Mouse (Mus musculus) forebrain, embryonic 13.5 days (tissue): ENCODE results near the gene Soga3. TPM values are rescaled to one million over a fixed set of nuclear protein-coding genes. Genes with fewer than 3 reads are reported as not detected.
A peak's percentile ranks its signal among the peaks of the same experiment; 100 is the strongest.

Experiments
- ATAC-seq: fragments of 200-750 bp; cut with Nextera tagmentation; 2 replicates; pipeline ENCODE4 v1.8.0; 2017
- H3K27ac ChIP-seq: fragments of 300-500 bp; sonication (generic); 2 replicates; pipeline ENCODE4 v1.5.1; 2015; ENCODE audit warnings: inconsistent platforms, mild to moderate bottlenecking, moderate library complexity
- H3K27me3 ChIP-seq: fragments of 300-500 bp; sonication (generic); 2 replicates; pipeline ENCODE4 v1.6.1; 2015; ENCODE audit warnings: mild to moderate bottlenecking, inconsistent platforms
- H3K36me3 ChIP-seq: fragments of 300-500 bp; sonication (generic); 2 replicates; pipeline ENCODE4 v1.6.1; 2015; ENCODE audit warnings: mild to moderate bottlenecking, inconsistent platforms; ENCODE audit not compliant: poor library complexity, severe bottlenecking
- H3K4me1 ChIP-seq: fragments of 300-500 bp; sonication (generic); 2 replicates; pipeline ENCODE4 v1.6.1; 2015; ENCODE audit warnings: inconsistent platforms
- H3K4me2 ChIP-seq: fragments of 300-500 bp; sonication (generic); 2 replicates; pipeline ENCODE4 v1.6.1; 2015; ENCODE audit warnings: inconsistent platforms, mild to moderate bottlenecking, moderate library complexity
- H3K4me3 ChIP-seq: fragments of 300-500 bp; sonication (generic); 2 replicates; pipeline ENCODE4 v1.5.1; 2015; ENCODE audit warnings: mild to moderate bottlenecking, inconsistent platforms
- H3K9ac ChIP-seq: fragments of 300-500 bp; sonication (generic); 2 replicates; pipeline ENCODE4 v1.6.1; 2015; ENCODE audit warnings: mild to moderate bottlenecking, inconsistent platforms
- H3K9me3 ChIP-seq: fragments of 300-500 bp; sonication (generic); replicated peaks from 2 replicates; pipeline ENCODE4 v1.6.1; 2016; ENCODE audit warnings: inconsistent platforms
- WGBS: fragments of 180-500 bp; shearing (Covaris S2); methylation state at CpG from one replicate; pipeline ENCODE4 v1.1.7; 2015; 5-methylcytosine and 5-hydroxymethylcytosine counted together
- polyA plus RNA-seq: library from polyadenylated mRNA; unstranded; fragments of >200 nt; fragmentation: Nextera tagmentation; extraction: Ambion mirVana; gene quantifications from 2 replicates; pipeline ENCODE4 v1.2.1, GENCODE M21; 2015

Soga3 gene
- polyA plus RNA-seq, 1 experiment from 2014 or later, result 65.3 TPM

GRCm38 (mm10) chr10:29213534-29214100 is 70.0 kb downstream of the Soga3 start:
- H3K4me2 ChIP-seq, result no peak overlapping the region
- peak; percentile 34; the same call in 1 of the 2 replicates for ATAC-seq

GRCm38 (mm10) chr10:29216957-29217356 is 73.3 kb downstream of the Soga3 start:
- no peaks in the 10 kb centered on the region for H3K9me3 ChIP-seq
- no peaks in the 10 kb centered on the region for H3K27me3 ChIP-seq
- no peak overlapping the region for H3K9ac ChIP-seq
- peaks cover 27% of the 10 kb centered on the region for H3K4me1 ChIP-seq
- WGBS, result 94% methylated on average over 1 of the region's 1 CpGs
- H3K4me3 ChIP-seq, result no peak overlapping the region
- peak; percentile 43; the same call in 1 of the 2 replicates for ATAC-seq
- H3K4me2 ChIP-seq, result no peak overlapping the region
- peaks cover 3% of the 10 kb centered on the region for H3K36me3 ChIP-seq
- H3K27ac ChIP-seq, result no peak overlapping the region

More at GRCm38 (mm10) chr10:29213534-29214100, 70.0 kb downstream of the Soga3 start:
- Histone ChIP-seq H3K9me3 (no peaks in the 10 kb centered on the region), H3K4me1 (peaks cover 42% of the 10 kb centered on the region), H3K4me3 (no peak overlapping the region), H3K27ac (no peak overlapping the region), H3K9ac (no peak overlapping the region), H3K27me3 (no peaks in the 10 kb centered on the region), H3K36me3 (0 out of 2 replicates have a peak, but pooled peaks cover 3% of the 10 kb centered on the region)
- WGBS, result 20% methylated on average over 3 of the region's 3 CpGs

DNA sequence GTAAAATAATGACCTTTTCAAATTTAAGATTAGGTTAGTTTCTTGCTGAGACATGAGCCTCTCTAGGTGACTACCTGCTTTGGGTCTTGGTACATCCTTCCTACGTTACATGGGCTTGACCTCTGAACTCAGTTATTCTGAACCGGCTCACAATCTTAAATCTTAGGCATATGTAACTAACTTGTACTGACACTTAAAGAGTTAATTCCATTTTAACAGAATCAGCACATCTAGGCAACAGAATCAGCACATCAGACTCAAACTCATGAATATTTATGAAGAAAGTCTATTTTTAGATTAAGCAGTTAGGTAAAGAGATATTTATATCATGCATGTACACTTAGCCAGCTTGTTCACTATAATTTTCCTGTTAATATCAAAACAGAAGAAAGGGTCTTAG is 73.8 kb downstream of the Soga3 start:
- Histone ChIP-seq H3K4me3 (no peak overlapping the region), H3K9ac (no peak overlapping the region), H3K4me1 (peaks cover 27% of the 10 kb centered on the region), H3K36me3 (peaks cover 8% of the 10 kb centered on the region), H3K27ac (no peak overlapping the region), H3K27me3 (no peaks in the 10 kb centered on the region), H3K4me2 (no peak overlapping the region), H3K9me3 (no peaks in the 10 kb centered on the region)
- 51% methylated on average over 2 of the region's 2 CpGs for WGBS
- ATAC-seq, result peak; percentile 80

- ATAC-seq, result no peak
These were observed 81.7 kb downstream of the Soga3 start for GRCm38 (mm10) chr10:29225329-29225728.

DNA sequence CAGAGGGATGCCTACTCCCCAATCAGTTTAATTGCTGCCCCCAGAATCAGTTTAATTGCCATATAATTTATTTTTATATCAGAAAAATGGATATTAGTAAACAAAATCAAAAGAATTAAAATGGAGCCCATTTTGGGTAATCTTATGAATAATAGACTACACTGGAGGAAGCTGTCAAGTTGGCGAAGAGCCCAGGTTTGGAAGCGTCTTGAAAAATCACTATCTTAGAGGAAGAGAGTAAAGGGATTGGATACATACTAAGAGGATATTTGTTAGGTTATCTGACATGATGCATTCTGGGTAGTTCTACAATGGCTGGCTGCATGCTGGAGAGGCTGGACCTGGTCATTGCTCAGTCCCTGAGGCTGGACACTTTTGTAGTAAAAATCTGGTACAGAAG is 87.6 kb downstream of the Soga3 start:
- Histone ChIP-seq H3K9me3 (no peaks in the 10 kb centered on the region), H3K36me3 (peaks cover 20% of the 10 kb centered on the region), H3K4me2 (no peak overlapping the region), H3K9ac (no peak overlapping the region), H3K27me3 (no peaks in the 10 kb centered on the region), H3K4me1 (no peaks in the 10 kb centered on the region), H3K27ac (no peak overlapping the region), H3K4me3 (no peak overlapping the region)
- ATAC-seq, result peak; percentile 53; the same call in 1 of the 2 replicates
- 86% methylated on average over 2 of the region's 2 CpGs for WGBS

More at GRCm38 (mm10) chr10:29225329-29225728, 81.7 kb downstream of the Soga3 start:
- 95% methylated on average over 4 of the region's 4 CpGs for WGBS
- no peaks in the 10 kb centered on the region for H3K9me3 ChIP-seq
- H3K9ac ChIP-seq, result no peak overlapping the region
- H3K36me3 ChIP-seq, result peaks cover 40% of the 10 kb centered on the region
- H3K4me3 ChIP-seq, result no peak overlapping the region
- H3K27me3 ChIP-seq, result no peaks in the 10 kb centered on the region
- H3K27ac ChIP-seq, result no peak overlapping the region
- H3K4me2 ChIP-seq, result no peak overlapping the region
- H3K4me1 ChIP-seq, result no peaks in the 10 kb centered on the region

Other genes with a start within 250 kb of the Soga3 start
- gene 2310057J18Rik, start 157.5 kb upstream of the Soga3 start, polyA plus RNA-seq, result not detected in 2 replicates
- 13.0 and 19.1 TPM in 2 replicates for gene Gm49353, start 55.1 kb downstream of the Soga3 start, polyA plus RNA-seq
- gene 9330159F19Rik, start 67.8 kb downstream of the Soga3 start, polyA plus RNA-seq, result 22.8 and 23.1 TPM in 2 replicates
- 21.2 and 24.3 TPM in 2 replicates for gene Echdc1, start 169.3 kb downstream of the Soga3 start, polyA plus RNA-seq
- 80.5 and 86.1 TPM in 2 replicates for gene Rnf146, start 218.6 kb downstream of the Soga3 start, polyA plus RNA-seq